8 mouse cellular contexts compared by ENCODE assay signal in the genomic region with DNA sequence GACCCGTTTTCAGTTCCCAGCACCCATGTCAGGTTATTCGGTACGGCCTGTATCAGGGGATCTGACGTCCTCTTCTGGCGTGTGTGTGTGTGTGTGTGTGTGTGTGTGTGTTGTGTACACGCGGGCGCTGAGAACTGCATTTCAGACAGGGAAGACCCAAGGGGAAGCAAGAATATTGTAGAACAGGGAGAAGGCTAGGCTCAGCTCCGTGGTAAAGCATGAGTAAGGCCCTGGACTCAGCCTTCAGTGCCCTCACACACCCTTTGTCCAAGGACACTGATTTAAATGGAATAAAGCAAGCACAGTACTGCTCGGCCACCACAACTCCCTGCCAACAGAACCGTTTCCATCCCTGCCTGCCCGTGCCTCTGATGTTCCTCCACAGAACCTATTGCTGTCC. TPM values are rescaled to one million over a fixed set of nuclear protein-coding genes. Genes with fewer than 3 reads are reported as not detected.
A peak's percentile ranks its signal among the peaks of the same experiment; 100 is the strongest.
DNase-seq lines count a peak whose midpoint lies in the region; ATAC-seq and TF ChIP-seq lines count a peak whose summit lies in the region.

No protein-coding gene starts in this region.

- H3K4me2 ChIP-seq in heart, embryonic 14.5 days (ENCODE audit: low read length): peak overlapping the region; percentile 81
- peak overlapping the region; percentile 58 for H3K4me2 ChIP-seq in limb, embryonic 14.5 days (replicated peaks; ENCODE audit: low read depth, low read length, severe bottlenecking)

- TF ChIP-seq CTCF in olfactory bulb, adult 2 months (IDR thresholded peaks at IDR 0.05; ENCODE audit: insufficient read depth, low read depth, low read length): no peak

- peak overlapping the region; percentile 82 to 86 for H3K4me3 ChIP-seq in heart, embryonic 14.5 days (ENCODE audit: control insufficient read depth in 1 of 2, insufficient read depth in 1 of 2, low read depth in 1 of 2, low read length in 2 of 2)
- H3K4me3 ChIP-seq in limb, embryonic 14.5 days (replicated peaks; ENCODE audit: low read length): peak overlapping the region; percentile 85
- H3K4me3 ChIP-seq in olfactory bulb, adult 2 months (ENCODE audit: insufficient read depth, low read depth, low read length): peak overlapping the region; percentile 77

- H3K27ac ChIP-seq in heart, embryonic 14.5 days (replicated peaks in 1 of 2; ENCODE audit: control insufficient read depth in 1 of 2, insufficient read depth in 1 of 2, low read depth in 2 of 2, low read length in 2 of 2): peak overlapping the region; percentile 8 to 78; a peak in 3 of 4 replicates
- peak overlapping the region; percentile 61; the same call in 1 of the 2 replicates for H3K27ac ChIP-seq in limb, embryonic 14.5 days (replicated peaks; ENCODE audit: low read depth, low read length)
- no peak overlapping the region for H3K27ac ChIP-seq in olfactory bulb, adult 2 months (ENCODE audit: insufficient read depth, low read depth, low read length)

- peak; percentile 11 for DNase-seq in right cerebral cortex, postnatal 14 days
- no peak for DNase-seq in right cerebral cortex, postnatal 25 days
- peak; percentile 7 for DNase-seq in c-Kit-positive CD71-negative TER-119-negative erythroid progenitor cells, embryonic 14.5 days (ENCODE audit: low read depth)
- DNase-seq in limb, embryonic 14.5 days (ENCODE audit: low spot score): no peak
- no peak for DNase-seq in urinary bladder, adult 18-20 months (ENCODE audit: low spot score in 2 of 2)
- DNase-seq in right cerebral cortex, postnatal 36 days (ENCODE audit: low spot score in 2 of 2): no peak

- H3K36me3 ChIP-seq in heart, embryonic 14.5 days (ENCODE audit: control insufficient read depth, insufficient read depth, low read length): peaks cover 20% of the 10 kb centered on the region
- peaks cover 6% of the 10 kb centered on the region for H3K36me3 ChIP-seq in limb, embryonic 14.5 days (ENCODE audit: control insufficient read depth, insufficient read depth, low read length)

- peaks cover 3 to 21% of the 10 kb centered on the region in 2 experiments for H3K4me1 ChIP-seq in heart, embryonic 14.5 days (ENCODE audit: control insufficient read depth in 2 of 2, insufficient read depth in 2 of 2, low read length in 2 of 2)
- peaks cover 19% of the 10 kb centered on the region for H3K4me1 ChIP-seq in limb, embryonic 14.5 days (ENCODE audit: control insufficient read depth, insufficient read depth, low read length)
- H3K4me1 ChIP-seq in olfactory bulb, adult 2 months (ENCODE audit: control insufficient read depth, insufficient read depth, low read length): peaks cover 6% of the 10 kb centered on the region

- H3K9me3 ChIP-seq in heart, embryonic 14.5 days (ENCODE audit: control insufficient read depth, low read length): no peaks in the 10 kb centered on the region
- H3K9me3 ChIP-seq in limb, embryonic 14.5 days (ENCODE audit: control insufficient read depth, low read length): no peaks in the 10 kb centered on the region

- peak overlapping the region; percentile 83 for H3K9ac ChIP-seq in heart, embryonic 14.5 days (ENCODE audit: low read length)
- peak overlapping the region; percentile 68 for H3K9ac ChIP-seq in limb, embryonic 14.5 days (ENCODE audit: low read depth, low read length, severe bottlenecking)

- no peak for TF ChIP-seq POLR2A in limb, embryonic 14.5 days (IDR thresholded peaks at IDR 0.05; ENCODE audit: borderline replicate concordance, extremely low read depth, insufficient read depth, insufficient read length)
- no peak for TF ChIP-seq POLR2A in olfactory bulb, adult 2 months (IDR thresholded peaks at IDR 0.05; ENCODE audit: insufficient read depth, low read depth, low read length)

- WGBS in heart, embryonic 14.5 days: 7% methylated on average over 12 of the region's 12 CpGs
- 4% methylated on average over 12 of the region's 12 CpGs for WGBS in limb, embryonic 14.5 days
- WGBS in olfactory bulb, adult 2 months: 1% methylated on average over 12 of the region's 12 CpGs

- ATAC-seq in heart, embryonic 14.5 days (ENCODE audit: insufficient number of reproducible peaks, insufficient read depth, low FRiP score, low read depth): no peak
- no peak for ATAC-seq in limb, embryonic 14.5 days (ENCODE audit: low FRiP score, low read depth)

- H3K27me3 ChIP-seq in heart, embryonic 14.5 days (ENCODE audit: control insufficient read depth, insufficient read depth, low read length): no peaks in the 10 kb centered on the region
- H3K27me3 ChIP-seq in limb, embryonic 14.5 days (ENCODE audit: control insufficient read depth, insufficient read depth, low read length): no peaks in the 10 kb centered on the region

RNA-seq across cellular contexts. Expression of a gene that starts 1.0 kb away (rescaled TPM):
- 46.3 and 51.2 TPM in 2 replicates for polyA plus RNA-seq in heart, embryonic 14.5 days (2014; fragmentation: Nextera tagmentation; extraction: Ambion mirVana)
- polyA plus RNA-seq in limb, embryonic 14.5 days (2012; rRNA removed): 37.7 and 50.3 TPM in 2 replicates
- polyA plus RNA-seq in limb, embryonic 14.5 days (2014; fragmentation: Nextera tagmentation; extraction: Ambion mirVana): 78.7 and 79.5 TPM in 2 replicates
- polyA plus RNA-seq in olfactory bulb, adult 2 months (2012; ENCODE audit: insufficient read depth, insufficient read length, low replicate concordance, missing spikeins): not detected in 2 replicates

RNA-seq across cellular contexts. Expression of a gene that starts 1.0 kb away (rescaled TPM):
- 13.7 and 15.7 TPM in 2 replicates for polyA plus RNA-seq in heart, embryonic 14.5 days (2014; fragmentation: Nextera tagmentation; extraction: Ambion mirVana)
- 59.9 and 67.7 TPM in 2 replicates for polyA plus RNA-seq in limb, embryonic 14.5 days (2012; rRNA removed)
- polyA plus RNA-seq in limb, embryonic 14.5 days (2014; fragmentation: Nextera tagmentation; extraction: Ambion mirVana): 14.9 and 19.9 TPM in 2 replicates
- polyA plus RNA-seq in olfactory bulb, adult 2 months (2012; ENCODE audit: insufficient read depth, insufficient read length, low replicate concordance, missing spikeins): not detected in 2 replicates

RNA-seq across cellular contexts. Expression of a gene that starts 53.7 kb away (rescaled TPM):
- 11.9 and 13.7 TPM in 2 replicates for polyA plus RNA-seq in heart, embryonic 14.5 days (2014; fragmentation: Nextera tagmentation; extraction: Ambion mirVana)
- polyA plus RNA-seq in limb, embryonic 14.5 days (2012; rRNA removed): 32.8 and 32.9 TPM in 2 replicates
- polyA plus RNA-seq in limb, embryonic 14.5 days (2014; fragmentation: Nextera tagmentation; extraction: Ambion mirVana): 25.2 and 31.0 TPM in 2 replicates
- not detected in 2 replicates for polyA plus RNA-seq in olfactory bulb, adult 2 months (2012; ENCODE audit: insufficient read depth, insufficient read length, low replicate concordance, missing spikeins)

Comparison
In these comparisons a context has a peak if more than half of its experiments do, and no peak if none do; other contexts are left out.
1. DNase-seq: peak in right cerebral cortex, postnatal 14 days (single experiment) and c-Kit-positive CD71-negative TER-119-negative erythroid progenitor cells, embryonic 14.5 days (single experiment); none in right cerebral cortex, postnatal 25 days (single experiment), limb, embryonic 14.5 days (single experiment), urinary bladder, adult 18-20 months (0 of 2) and right cerebral cortex, postnatal 36 days (0 of 2).
2. RNA of a gene that starts 1.0 kb away (polyA plus RNA-seq): 37.7 to 79.5 TPM in limb, embryonic 14.5 days and 46.3 to 51.2 TPM in heart, embryonic 14.5 days; not detected in olfactory bulb, adult 2 months; every median in the first group is over 10 times any median in the second.
3. RNA of a gene that starts 1.0 kb away (polyA plus RNA-seq): 14.9 to 67.7 TPM in limb, embryonic 14.5 days and 13.7 to 15.7 TPM in heart, embryonic 14.5 days; not detected in olfactory bulb, adult 2 months; every median in the first group is over 10 times any median in the second.
4. Peak in every context shown above with its lines, with median percentiles within 50 percentile points of each other: H3K4me3 ChIP-seq.